Mouse (Mus musculus) liver, adult 2 months (tissue): ENCODE data around the gene Erv3. TPM values are rescaled to one million over a fixed set of nuclear protein-coding genes. Genes with fewer than 3 reads are reported as not detected.

Source experiments
- DNase-seq: peaks from one replicate; pipeline ENCODE4 v3.0.0-alpha.2; 2011; ENCODE audit warnings: low read depth, low spot score; ENCODE audit errors: extremely low read depth
- H3K27ac ChIP-seq: fragments of 200-500 bp; replicated peaks from 2 replicates; pipeline ENCODE4 v1.5.1; 2012; ENCODE audit warnings: low read depth, mild to moderate bottlenecking, control low read depth, inconsistent platforms, low read length; ENCODE audit not compliant: insufficient read depth
- H3K27me3 ChIP-seq: fragments of 200-500 bp; 2 replicates; pipeline ENCODE4 v1.6.1; 2012; ENCODE audit warnings: mild to moderate bottlenecking, moderate library complexity, low read length, inconsistent platforms; ENCODE audit not compliant: control insufficient read depth, insufficient read depth
- H3K36me3 ChIP-seq: fragments of 200-500 bp; 2 replicates; pipeline ENCODE4 v1.6.1; 2012; ENCODE audit warnings: low read length, inconsistent platforms; ENCODE audit not compliant: control insufficient read depth, insufficient read depth
- H3K4me1 ChIP-seq: fragments of 200-500 bp; 2 replicates; pipeline ENCODE4 v1.6.1; 2011; ENCODE audit warnings: low read length; ENCODE audit not compliant: control insufficient read depth, insufficient read depth
- H3K4me3 ChIP-seq: fragments of 200-500 bp; 2 replicates; pipeline ENCODE4 v1.5.1; 2011; ENCODE audit warnings: low read depth, mild to moderate bottlenecking, control low read depth, low read length, moderate library complexity; ENCODE audit not compliant: insufficient read depth
- H3K79me2 ChIP-seq: fragments of 200-500 bp; 2 replicates; pipeline ENCODE4 v1.6.1; 2012; ENCODE audit warnings: inconsistent platforms, mild to moderate bottlenecking, low read length, moderate library complexity; ENCODE audit not compliant: control insufficient read depth, insufficient read depth
- H3K9ac ChIP-seq: fragments of 200-500 bp; 2 replicates; pipeline ENCODE4 v1.6.1; 2012; ENCODE audit warnings: low read depth, mild to moderate bottlenecking, control low read depth, inconsistent platforms, low read length
- CTCF ChIP-seq: fragments of 200-500 bp; IDR thresholded peaks from 2 replicates; pipeline ENCODE4 v1.5.1; 2011; ENCODE audit warnings: low read depth, low read length, control low read depth
- POLR2A ChIP-seq: fragments of 200-500 bp; IDR thresholded peaks from 2 replicates; pipeline ENCODE4 v1.6.1; 2011; ENCODE audit warnings: low read length, control low read depth; ENCODE audit not compliant: insufficient read depth; ENCODE audit errors: extremely low read depth
- WGBS: fragments of 180-500 bp; shearing (Covaris S2); methylation state at CpG from one replicate; pipeline ENCODE4 v1.1.7; 2018; 5-methylcytosine and 5-hydroxymethylcytosine counted together
- polyA plus RNA-seq: library from polyadenylated mRNA; depleted of rRNA; stranded (reverse); fragments of >200 nt; gene quantifications from 2 replicates; pipeline ENCODE4 v1.2.3, GENCODE M21; 2012; rRNA removed
- total RNA-seq: library from RNA; depleted of rRNA; stranded (reverse); fragments of >200 nt; gene quantifications from 2 replicates; pipeline ENCODE4 v1.2.3, GENCODE M21; 2014; rRNA removed

Gene Erv3
- total and polyA plus RNA-seq, 2 experiments = not detected

DNA sequence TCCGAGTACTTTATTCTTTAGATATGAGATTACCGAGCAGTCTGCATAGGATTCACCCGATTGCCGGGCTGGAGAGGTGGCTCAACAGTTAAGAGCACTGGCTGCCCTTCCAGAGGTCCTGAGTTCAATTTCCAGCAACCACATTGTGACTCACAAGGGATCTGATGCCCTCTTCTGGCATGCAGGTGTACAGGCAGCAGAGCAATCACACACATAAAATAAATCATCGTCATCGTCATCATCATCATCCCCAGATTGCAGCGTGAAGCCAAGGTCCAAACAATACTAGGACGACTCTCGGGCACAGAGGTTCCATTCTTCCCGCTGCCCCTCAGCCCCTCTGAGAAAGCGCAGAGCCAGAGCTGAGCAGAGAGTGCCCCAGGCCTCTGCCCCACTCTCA is 51.9 kb downstream of the Erv3 start:
- H3K27ac ChIP-seq = no peak overlapping the region
- DNase-seq = no peak
- peaks cover 3% of the 10 kb centered on the region; the same call in 1 of the 2 replicates for H3K27me3 ChIP-seq
- no peaks in the 10 kb centered on the region for H3K36me3 ChIP-seq
- 70% methylated on average over 11 of the region's 11 CpGs for WGBS
- H3K4me1 ChIP-seq = no peaks in the 10 kb centered on the region
- H3K79me2 ChIP-seq = no peaks in the 10 kb centered on the region
- H3K4me3 ChIP-seq = no peak overlapping the region
- H3K9ac ChIP-seq = no peak overlapping the region
- TF ChIP-seq CTCF (no peak), POLR2A (no peak)

- H3K79me2 ChIP-seq = no peaks in the 10 kb centered on the region
- DNase-seq = no peak
- H3K4me1 ChIP-seq = no peaks in the 10 kb centered on the region
- no peak overlapping the region for H3K4me3 ChIP-seq
- WGBS = 66% methylated on average over 7 of the region's 7 CpGs
- H3K27ac ChIP-seq = no peak overlapping the region
- H3K27me3 ChIP-seq = peaks cover 3% of the 10 kb centered on the region; the same call in 1 of the 2 replicates
- no peaks in the 10 kb centered on the region for H3K36me3 ChIP-seq
- H3K9ac ChIP-seq = no peak overlapping the region
- TF ChIP-seq CTCF (no peak), POLR2A (no peak)
Measured at GRCm38 (mm10) chr2:131806863-131807262, 52.7 kb downstream of the Erv3 start.

DNA sequence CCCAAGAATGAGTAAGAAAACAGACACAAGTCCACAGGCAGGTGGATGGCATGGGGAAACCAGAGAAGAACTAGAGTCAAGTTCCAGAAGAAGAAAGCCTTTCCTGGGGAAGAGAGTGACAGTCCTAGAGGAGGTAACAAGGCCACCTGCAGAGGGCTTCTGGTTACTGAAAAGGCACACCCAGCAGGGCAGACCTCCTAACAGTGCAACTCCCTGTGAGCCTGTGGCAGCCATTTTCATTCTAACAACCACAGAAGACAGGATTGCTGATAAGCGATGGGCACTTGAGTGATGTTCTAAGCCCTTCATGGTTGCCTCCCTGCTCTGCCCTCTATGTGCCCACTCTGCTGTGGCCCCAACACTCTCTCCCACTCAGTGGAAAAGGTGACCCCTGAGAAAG is 54.2 kb downstream of the Erv3 start:
- Histone ChIP-seq H3K27ac (no peak overlapping the region), H3K4me3 (no peak overlapping the region), H3K4me1 (peaks cover 1% of the 10 kb centered on the region), H3K36me3 (no peaks in the 10 kb centered on the region), H3K27me3 (peaks cover 3% of the 10 kb centered on the region; the same call in 1 of the 2 replicates), H3K79me2 (no peaks in the 10 kb centered on the region), H3K9ac (no peak overlapping the region)
- no peak for DNase-seq
- WGBS = 77% methylated on average over 1 of the region's 1 CpGs
- TF ChIP-seq CTCF (no peak), POLR2A (no peak)

DNA sequence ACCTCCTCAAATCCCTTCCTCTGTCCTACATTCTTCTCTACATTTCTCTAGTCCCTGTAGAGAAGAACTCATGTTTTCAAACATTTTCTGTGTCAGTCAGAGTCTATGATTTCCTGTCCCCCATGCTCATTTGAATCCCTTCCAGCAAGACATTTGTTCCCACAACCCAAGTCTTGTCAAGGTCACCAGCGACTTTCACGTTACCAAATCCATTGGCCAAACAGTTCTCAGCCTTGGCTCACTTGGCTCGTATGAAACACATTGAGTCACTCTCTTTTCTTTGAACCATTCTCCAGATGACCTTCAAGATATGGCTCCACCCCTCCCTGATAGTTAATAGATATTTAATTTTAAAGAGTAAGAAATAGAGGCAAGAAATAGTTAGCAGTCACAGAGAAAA is 55.7 kb downstream of the Erv3 start:
- no peak overlapping the region for H3K9ac ChIP-seq

More for the DNA sequence above, 55.7 kb downstream of the Erv3 start:
- Histone ChIP-seq H3K4me3 (no peak overlapping the region), H3K27ac (no peak overlapping the region), H3K27me3 (peaks cover 3% of the 10 kb centered on the region; the same call in 1 of the 2 replicates), H3K36me3 (no peaks in the 10 kb centered on the region), H3K79me2 (no peaks in the 10 kb centered on the region), H3K4me1 (peaks cover 4% of the 10 kb centered on the region)
- 48% methylated on average over 3 of the region's 3 CpGs for WGBS
- no peak for TF ChIP-seq CTCF
- TF ChIP-seq POLR2A = no peak
- no peak for DNase-seq

Other genes starting within 250 kb of the Erv3 start
- 24.7 and 31.5 TPM in 2 replicates for gene Prnp, start 50.2 kb upstream of the Erv3 start, total RNA-seq
- 20.4 and 22.0 TPM in 2 replicates for gene Prnp, start 50.2 kb upstream of the Erv3 start, polyA plus RNA-seq
- not detected in 2 replicates for gene Prn, start 50.2 kb upstream of the Erv3 start, total RNA-seq
- gene Prn, start 50.2 kb upstream of the Erv3 start, polyA plus RNA-seq = not detected in 2 replicates
- gene Prnd, start 91.1 kb upstream of the Erv3 start, total RNA-seq = 0.07 TPM in 1 of 2 replicates, not detected in the other
- gene Prnd, start 91.1 kb upstream of the Erv3 start, polyA plus RNA-seq = not detected in 2 replicates
- 1.3 and 1.5 TPM in 2 replicates for gene Rassf2, start 170.5 kb upstream of the Erv3 start, total RNA-seq
- 0.45 and 0.84 TPM in 2 replicates for gene Rassf2, start 170.5 kb upstream of the Erv3 start, polyA plus RNA-seq